Mouse (Mus musculus): ENCODE results near the gene 0610010K14Rik. TPM values are rescaled to one million over a fixed set of nuclear protein-coding genes. Genes with fewer than 3 reads are reported as not detected.

Gene 0610010K14Rik
- polyA plus RNA-seq, 1 experiment from 2014 or later = 173 TPM

DNA sequence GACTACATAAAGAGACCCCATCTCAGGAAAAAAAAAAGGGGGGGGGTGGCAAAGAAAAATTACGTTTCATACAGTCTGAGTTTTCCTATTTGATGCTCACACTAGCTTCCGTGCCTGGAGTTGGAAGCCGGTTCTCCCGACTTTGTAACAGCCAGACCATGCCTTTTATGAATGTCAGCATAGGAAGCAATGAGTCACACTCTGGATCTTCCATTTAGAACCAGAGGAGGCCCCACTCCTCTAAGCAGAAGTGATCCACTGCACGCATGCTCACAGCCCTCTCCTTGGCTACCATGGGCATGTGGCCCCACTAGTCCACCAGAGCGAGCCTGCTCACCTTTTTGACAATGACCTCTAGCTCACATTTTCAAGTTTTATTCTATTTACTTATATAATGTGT is 46.5 kb downstream of the 0610010K14Rik start:
- ATAC-seq (replicated peaks) = no peak
- Histone ChIP-seq H3K36me3 (replicated peaks) (no peaks in the 10 kb centered on the region), H3K4me1 (no peaks in the 10 kb centered on the region), H3K9me3 (no peaks in the 10 kb centered on the region), H3K27ac (no peak overlapping the region), H3K4me3 (no peak overlapping the region), H3K27me3 (replicated peaks) (no peaks in the 10 kb centered on the region), H3K4me2 (no peak overlapping the region), H3K9ac (no peak overlapping the region)
- 85% methylated on average over 6 of the region's 6 CpGs for WGBS

DNA sequence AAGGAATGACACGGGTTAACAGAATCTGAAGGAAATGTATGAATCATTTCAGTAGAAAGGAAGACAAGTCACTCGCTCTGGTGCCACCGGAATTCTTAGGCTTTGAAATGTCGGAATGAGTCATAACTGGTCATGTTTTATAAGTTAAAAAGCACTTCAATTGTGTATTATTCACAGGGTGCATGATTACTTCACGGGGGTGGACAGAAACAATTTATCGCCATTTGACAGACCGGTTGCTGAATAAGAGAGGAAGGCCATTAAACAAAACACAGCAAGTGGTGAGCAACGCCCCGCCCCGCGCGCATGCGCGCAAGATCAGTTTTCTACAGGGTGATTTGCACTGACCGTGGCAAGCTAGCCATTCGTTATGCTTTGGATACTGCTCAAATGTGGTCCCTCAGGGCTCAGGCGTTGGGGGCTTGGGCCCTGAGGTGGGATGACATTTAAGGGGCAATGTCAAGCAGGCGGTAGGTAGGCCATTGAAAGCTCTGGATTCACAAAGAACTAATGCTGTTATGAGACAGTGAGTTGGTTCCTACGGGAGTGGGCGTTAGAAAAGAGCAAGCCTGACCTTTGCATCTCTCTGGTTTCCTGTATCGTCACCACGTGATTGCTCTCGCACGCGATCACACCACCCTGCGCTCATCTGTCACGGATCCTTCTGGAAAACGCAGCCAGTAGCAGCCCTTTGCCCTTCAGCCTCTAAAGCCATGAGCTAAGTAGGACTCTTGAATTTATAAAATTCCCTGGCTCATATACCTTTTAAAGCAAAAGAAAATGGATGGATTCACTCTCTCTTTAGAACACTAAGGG is 48.2 kb downstream of the 0610010K14Rik start:
- no peak for ATAC-seq (replicated peaks)
- Histone ChIP-seq H3K36me3 (replicated peaks) (no peaks in the 10 kb centered on the region), H3K9ac (no peak overlapping the region), H3K4me2 (no peak overlapping the region), H3K9me3 (no peaks in the 10 kb centered on the region), H3K27ac (no peak overlapping the region), H3K4me3 (no peak overlapping the region), H3K4me1 (no peaks in the 10 kb centered on the region), H3K27me3 (replicated peaks) (no peaks in the 10 kb centered on the region)
- 88% methylated on average over 28 of the region's 28 CpGs for WGBS

MicroRNAs encoded within 50 kb of the gene (microRNA counts, 519-probe panel; counts per million panel counts)
- not detected for microRNA mmu-miR-195
- microRNA mmu-miR-497 = 2,154 counts per million, percentile 26 among the panel's probes with 10 or more counts

Small RNA genes within 50 kb of the gene (microRNA-seq; reads per million reads assigned to microRNA genes)
- gene Mir195a = 497 reads per million, percentile 71 among the genes with 10 or more reads in this experiment
- not detected for gene Mir497
- not detected for gene Mir497b

Other genes with a start within 250 kb of the 0610010K14Rik start
- gene Gabarap, start 246.8 kb downstream of the 0610010K14Rik start, polyA plus RNA-seq (2015; fragmentation: Nextera tagmentation; extraction: Ambion mirVana) = 495 and 507 TPM in 2 replicates
- gene Phf23, start 242.1 kb downstream of the 0610010K14Rik start, polyA plus RNA-seq (2015; fragmentation: Nextera tagmentation; extraction: Ambion mirVana) = 57.1 and 58.8 TPM in 2 replicates
- gene Dvl2, start 237.3 kb downstream of the 0610010K14Rik start, polyA plus RNA-seq (2015; fragmentation: Nextera tagmentation; extraction: Ambion mirVana) = 30.4 and 31.0 TPM in 2 replicates
- 57.2 and 57.6 TPM in 2 replicates for gene Acadvl, start 222.5 kb downstream of the 0610010K14Rik start, polyA plus RNA-seq (2015; fragmentation: Nextera tagmentation; extraction: Ambion mirVana)
- gene Dlg4, start 221.0 kb downstream of the 0610010K14Rik start, polyA plus RNA-seq (2015; fragmentation: Nextera tagmentation; extraction: Ambion mirVana) = 27.8 and 30.4 TPM in 2 replicates
- 3.7 and 3.8 TPM in 2 replicates for gene Asgr1, start 183.8 kb downstream of the 0610010K14Rik start, polyA plus RNA-seq (2015; fragmentation: Nextera tagmentation; extraction: Ambion mirVana)
- gene Asgr2, start 145.3 kb downstream of the 0610010K14Rik start, polyA plus RNA-seq (2015; fragmentation: Nextera tagmentation; extraction: Ambion mirVana) = not detected in 2 replicates
- 1.2 and 1.5 TPM in 2 replicates for gene Mgl2, start 107.6 kb downstream of the 0610010K14Rik start, polyA plus RNA-seq (2015; fragmentation: Nextera tagmentation; extraction: Ambion mirVana)
- 0.89 and 2.1 TPM in 2 replicates for gene Clec10a, start 81.7 kb downstream of the 0610010K14Rik start, polyA plus RNA-seq (2015; fragmentation: Nextera tagmentation; extraction: Ambion mirVana)
- 6.4 and 8.6 TPM in 2 replicates for gene Slc16a11, start 25.2 kb downstream of the 0610010K14Rik start, polyA plus RNA-seq (2015; fragmentation: Nextera tagmentation; extraction: Ambion mirVana)
- 14.2 and 15.0 TPM in 2 replicates for gene Slc16a13, start 16.9 kb downstream of the 0610010K14Rik start, polyA plus RNA-seq (2015; fragmentation: Nextera tagmentation; extraction: Ambion mirVana)
- 5.3 and 5.6 TPM in 2 replicates for gene Bcl6b, start 8.1 kb downstream of the 0610010K14Rik start, polyA plus RNA-seq (2015; fragmentation: Nextera tagmentation; extraction: Ambion mirVana)
- gene Gm21988, start 1.9 kb upstream of the 0610010K14Rik start, polyA plus RNA-seq (2015; fragmentation: Nextera tagmentation; extraction: Ambion mirVana) = 13.0 and 14.1 TPM in 2 replicates
- gene Rnasek, start 1.9 kb upstream of the 0610010K14Rik start, polyA plus RNA-seq (2015; fragmentation: Nextera tagmentation; extraction: Ambion mirVana) = 351 and 366 TPM in 2 replicates
- gene Alox12, start 17.4 kb upstream of the 0610010K14Rik start, polyA plus RNA-seq (2015; fragmentation: Nextera tagmentation; extraction: Ambion mirVana) = 0.49 and 0.74 TPM in 2 replicates
- 0.22 TPM in 1 of 2 replicates, not detected in the other for gene Alox12e, start 84.7 kb upstream of the 0610010K14Rik start, polyA plus RNA-seq (2015; fragmentation: Nextera tagmentation; extraction: Ambion mirVana)
- gene Alox15, start 114.1 kb upstream of the 0610010K14Rik start, polyA plus RNA-seq (2015; fragmentation: Nextera tagmentation; extraction: Ambion mirVana) = 0.06 TPM in 1 of 2 replicates, not detected in the other
- 32.6 and 33.8 TPM in 2 replicates for gene Pelp1, start 172.1 kb upstream of the 0610010K14Rik start, polyA plus RNA-seq (2015; fragmentation: Nextera tagmentation; extraction: Ambion mirVana)
- 53.6 and 53.8 TPM in 2 replicates for gene Arrb2, start 194.7 kb upstream of the 0610010K14Rik start, polyA plus RNA-seq (2015; fragmentation: Nextera tagmentation; extraction: Ambion mirVana)
- gene Med11, start 214.0 kb upstream of the 0610010K14Rik start, polyA plus RNA-seq (2015; fragmentation: Nextera tagmentation; extraction: Ambion mirVana) = 46.2 and 49.5 TPM in 2 replicates
- 0.61 and 0.62 TPM in 2 replicates for gene Zmynd15, start 221.5 kb upstream of the 0610010K14Rik start, polyA plus RNA-seq (2015; fragmentation: Nextera tagmentation; extraction: Ambion mirVana)
- 2.5 and 2.9 TPM in 2 replicates for gene Cxcl16, start 222.1 kb upstream of the 0610010K14Rik start, polyA plus RNA-seq (2015; fragmentation: Nextera tagmentation; extraction: Ambion mirVana)